Mouse (Mus musculus) cerebellum, adult 18-20 months (tissue): ENCODE data around the gene Krt18.

Experiments
- DNase-seq, 2 experiments: peaks; one replicate each; pipeline ENCODE4 v3.0.0; 2021

Krt18 gene

DNA sequence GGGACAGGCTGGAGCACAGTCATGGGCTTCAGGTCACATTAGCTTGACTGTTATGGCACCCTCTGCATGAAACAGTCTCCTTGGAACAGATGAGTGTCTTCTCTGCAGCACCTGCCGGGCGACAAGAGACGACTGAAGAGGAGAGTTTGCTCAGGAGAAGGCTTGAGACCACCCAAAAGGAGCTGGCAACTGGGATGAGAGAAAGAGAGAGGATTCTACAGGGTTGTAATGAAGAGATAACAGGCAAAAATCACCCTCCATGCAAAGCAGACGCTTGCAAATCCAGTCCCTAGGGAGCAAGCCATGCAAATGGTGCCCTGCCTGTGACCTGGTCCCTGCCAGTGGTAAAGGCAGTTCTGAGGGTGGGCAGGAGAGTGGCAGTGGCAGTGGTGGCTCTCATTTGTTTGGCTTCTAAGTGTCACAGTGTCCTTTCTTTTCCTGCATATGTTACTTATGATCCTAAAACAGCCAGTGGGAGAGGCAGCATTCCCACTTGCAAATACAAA is 15.7 kb upstream of the Krt18 start:
- no peak for DNase-seq

- no peak for DNase-seq
These were observed 14.3 kb upstream of the Krt18 start for GRCm38 (mm10) chr15:102013651-102014050.

GRCm38 (mm10) chr15:102014848-102015247 is 13.1 kb upstream of the Krt18 start:
- DNase-seq: no peak

GRCm38 (mm10) chr15:102016096-102016495 is 11.9 kb upstream of the Krt18 start:
- DNase-seq: no peak

DNA sequence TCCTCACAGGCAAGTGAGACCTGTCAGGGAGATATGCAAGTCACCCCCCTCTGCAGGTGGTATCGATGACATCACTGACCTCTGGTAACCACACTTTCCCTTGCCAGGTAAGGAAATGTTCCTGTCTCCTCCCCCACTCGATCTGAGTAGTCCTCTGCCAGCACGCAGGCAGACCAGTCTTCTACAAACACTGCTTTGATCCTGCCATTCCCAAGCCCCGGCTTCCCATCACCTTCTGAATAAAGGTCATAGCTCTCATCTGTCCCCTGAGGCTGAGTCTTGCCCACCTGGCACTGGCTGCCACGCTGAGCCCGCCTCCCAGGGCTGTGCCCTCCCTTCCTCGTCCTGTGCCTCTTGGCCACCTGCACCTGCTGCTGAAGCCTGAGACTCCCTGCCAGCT is 11.2 kb upstream of the Krt18 start:
- no peak for DNase-seq

DNA sequence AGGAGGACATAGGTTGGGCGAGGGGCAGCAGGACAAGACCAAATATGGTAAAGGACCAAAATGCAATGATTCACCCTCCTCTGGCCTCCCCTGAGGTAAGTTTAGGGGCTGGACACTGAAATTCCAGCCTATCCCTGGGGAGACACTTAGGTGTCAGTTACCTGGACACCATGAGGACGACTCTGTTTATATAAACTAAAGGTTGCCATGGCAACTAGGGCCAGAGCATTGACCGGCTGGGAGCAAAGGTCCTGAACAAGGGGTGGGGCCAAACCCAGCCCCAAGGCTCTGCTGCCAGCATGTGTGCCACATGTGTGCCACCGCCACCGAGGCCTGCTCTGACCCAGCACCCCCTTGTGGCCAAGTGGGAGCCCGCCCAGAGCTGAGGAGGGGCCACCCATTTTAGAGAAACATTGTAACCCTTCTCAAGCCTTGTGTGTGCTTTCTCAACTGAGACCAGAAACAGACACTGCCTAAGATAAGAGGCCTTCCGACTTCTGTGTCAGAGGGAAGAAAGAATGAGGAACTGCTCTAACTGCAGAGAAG is 10.0 kb upstream of the Krt18 start:
- no peak for DNase-seq

GRCm38 (mm10) chr15:102022481-102022880 is 5.5 kb upstream of the Krt18 start:
- DNase-seq: no peak

GRCm38 (mm10) chr15:102023888-102024287 is 4.1 kb upstream of the Krt18 start:
- DNase-seq: no peak

GRCm38 (mm10) chr15:102025136-102025872 is 2.7 kb upstream of the Krt18 start:
- DNase-seq: no peak

DNA sequence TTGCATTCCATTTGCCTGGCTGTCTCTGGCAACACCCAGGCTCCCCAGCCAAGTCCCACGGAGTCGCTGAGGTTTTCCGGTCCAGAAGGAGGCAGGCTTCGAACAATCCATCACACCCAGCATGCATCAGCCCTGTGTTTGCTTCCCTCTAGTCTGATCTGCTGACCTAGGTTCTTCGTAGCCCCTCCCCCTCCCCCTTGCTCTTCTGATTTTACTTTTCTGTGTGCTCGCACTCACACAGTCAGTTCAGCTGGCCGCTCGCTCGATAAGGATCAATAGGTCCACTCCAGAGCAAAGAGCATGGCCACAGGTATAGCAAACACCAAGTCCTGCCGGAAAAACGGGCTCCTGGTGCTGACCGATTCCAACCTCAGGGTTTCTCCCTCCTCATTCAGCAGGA is 1.6 kb upstream of the Krt18 start:
- DNase-seq: no peak

- DNase-seq: no peak
These were observed 6.4 kb downstream of the Krt18 start for GRCm38 (mm10) chr15:102034121-102035053.

- no peak for DNase-seq
These were observed 12.3 kb downstream of the Krt18 start for GRCm38 (mm10) chr15:102040277-102040676.

DNA sequence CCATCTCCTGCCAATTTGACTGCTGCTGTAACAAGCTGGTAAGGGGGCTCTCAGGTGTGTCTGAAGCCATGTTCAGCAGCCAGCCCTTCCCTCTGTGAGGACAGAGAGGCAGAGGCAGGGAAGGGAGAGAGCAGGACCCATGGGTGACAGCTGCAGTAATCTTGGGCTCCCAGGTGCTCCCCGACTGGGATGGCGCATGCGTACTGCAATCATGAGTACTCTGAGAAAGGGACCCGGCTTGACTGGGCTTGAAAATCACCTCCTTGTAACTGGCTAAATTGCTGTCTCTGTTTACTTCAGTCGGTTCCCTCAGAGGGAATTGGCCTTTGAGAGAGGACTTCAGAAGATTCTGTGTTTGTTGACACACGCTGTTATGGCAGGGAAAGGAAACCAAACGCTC is 14.0 kb downstream of the Krt18 start:
- no peak for DNase-seq

GRCm38 (mm10) chr15:102044745-102045144 is 16.8 kb downstream of the Krt18 start:
- no peak for DNase-seq

GRCm38 (mm10) chr15:102045691-102046090 is 17.7 kb downstream of the Krt18 start:
- no peak for DNase-seq

- DNase-seq: no peak
These were observed 20.0 kb downstream of the Krt18 start for GRCm38 (mm10) chr15:102048006-102048405.

DNA sequence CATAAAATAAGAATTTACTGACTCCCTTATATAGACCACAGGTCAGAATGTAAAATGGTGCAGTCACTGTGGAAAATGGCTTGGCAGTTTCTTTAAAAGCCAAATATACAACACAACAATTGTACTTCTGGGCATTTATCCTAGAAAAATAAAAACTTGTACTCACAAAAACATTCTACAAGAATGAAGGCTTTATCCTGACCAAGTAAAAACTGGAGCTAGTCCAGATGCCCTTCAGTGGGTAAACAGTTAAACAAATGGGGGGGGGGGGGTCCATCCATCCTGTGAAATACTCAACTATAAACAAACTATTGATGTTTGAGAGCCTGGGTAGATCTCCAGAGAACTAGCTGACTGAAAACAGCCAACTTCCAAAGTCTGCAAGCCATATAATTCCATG is 21.9 kb downstream of the Krt18 start:
- no peak for DNase-seq

- DNase-seq: peak; percentile 22 to 33
These were observed 24.1 kb downstream of the Krt18 start for GRCm38 (mm10) chr15:102051920-102052683.

GRCm38 (mm10) chr15:102056495-102057174 is 28.7 kb downstream of the Krt18 start:
- no peak for DNase-seq

GRCm38 (mm10) chr15:102065661-102066325 is 37.8 kb downstream of the Krt18 start:
- DNase-seq: peak; percentile 93 to 94
